Mouse (Mus musculus): ENCODE results near the gene Akr7a5. TPM values are rescaled to one million over a fixed set of nuclear protein-coding genes. Genes with fewer than 3 reads are reported as not detected.

The Akr7a5 gene
- 34.2 and 38.0 TPM in 2 replicates for polyA plus RNA-seq (2015; fragmentation: Nextera tagmentation; extraction: Ambion mirVana)

DNA sequence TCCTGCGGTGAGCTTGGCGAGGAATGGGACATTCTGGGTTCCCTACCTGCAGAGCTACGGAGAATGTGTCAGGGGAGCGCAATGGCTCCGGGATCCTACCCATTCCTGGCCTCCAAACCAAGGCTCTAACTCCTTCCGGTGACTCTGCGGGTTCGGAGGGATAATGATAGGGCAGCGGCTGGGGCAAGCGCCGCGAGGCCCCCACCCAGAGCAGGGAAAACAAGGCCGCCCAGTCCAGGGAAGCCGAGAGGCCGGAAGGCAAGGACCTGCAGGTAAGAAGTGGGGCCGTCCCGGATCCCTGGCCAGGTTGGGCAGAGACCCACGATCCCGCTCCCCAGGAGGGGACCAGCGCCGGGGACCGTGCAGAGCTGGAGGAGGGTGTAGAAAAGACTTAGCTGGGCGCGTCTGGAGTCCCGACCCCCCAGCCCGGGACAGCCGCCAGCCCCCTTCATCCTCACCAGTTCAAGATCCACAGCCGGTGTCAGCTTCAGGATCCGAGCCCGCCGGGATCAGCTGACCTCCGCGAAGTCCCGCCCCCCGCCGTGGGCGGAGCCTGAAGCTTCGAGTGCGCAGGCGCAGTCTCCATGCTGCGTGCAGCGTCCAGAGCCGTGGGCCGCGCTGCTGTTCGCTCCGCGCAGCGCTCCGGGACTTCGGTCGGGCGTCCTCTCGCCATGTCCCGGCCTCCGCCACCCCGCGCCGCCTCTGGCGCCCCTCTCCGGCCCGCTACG is at the start of gene Akr7a5, which contains the start of gene Pqlc2:
Akr7a5 (plus strand) TSS at position 574 of the 728 bp plus-strand sequence.
Pqlc2 (minus strand) TSS at position 538 of the 728 bp plus-strand sequence.

DNA sequence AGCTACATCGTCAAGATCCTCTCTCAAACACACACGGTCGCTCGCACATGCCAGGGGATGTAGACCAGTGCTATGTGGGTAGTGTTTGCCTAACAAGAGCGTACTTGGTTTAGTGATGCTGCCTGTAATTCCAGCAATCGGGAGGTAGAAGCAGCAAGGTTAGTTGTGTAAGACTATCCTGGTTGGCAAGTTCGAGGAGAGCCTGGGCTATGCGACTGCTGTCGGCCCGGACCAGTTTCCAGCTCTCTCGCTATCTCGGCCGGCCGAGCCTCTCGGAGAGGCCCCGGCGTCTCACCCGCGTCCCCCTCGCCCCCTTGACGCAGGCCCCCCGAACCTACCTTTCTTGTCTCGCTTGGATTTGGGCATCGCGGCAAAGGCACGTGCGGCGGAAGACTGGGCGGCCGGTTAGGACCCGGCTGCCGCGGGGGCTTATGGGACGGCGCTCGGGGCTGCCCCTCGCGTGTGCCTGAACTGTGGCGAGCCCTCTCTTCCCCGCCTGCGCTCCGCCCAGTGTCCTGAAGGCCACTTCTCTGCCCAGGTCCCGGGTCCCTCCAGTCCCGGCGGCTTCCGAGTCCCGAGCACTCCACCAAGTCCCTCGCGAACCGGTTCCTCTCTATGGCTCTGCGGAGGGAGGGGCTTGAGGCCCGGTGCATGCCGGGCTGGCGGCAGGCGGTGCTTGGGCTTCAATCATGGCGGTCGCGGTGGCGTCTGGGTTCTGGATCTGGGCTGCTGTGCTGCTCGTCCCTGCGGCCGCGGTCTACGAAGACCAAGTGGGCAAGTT is 41.6 kb downstream of the Akr7a5 start, which contains the start of the genes Mrto4, Emc1 and Ubr4:
Mrto4 (minus strand) TSS at position 646 of the 781 bp plus-strand sequence.
Emc1 (plus strand) TSS at position 657 of the 781 bp plus-strand sequence.
Ubr4 (plus strand) TSS at position 679 of the 781 bp plus-strand sequence.

Other genes starting within 250 kb of the Akr7a5 start
- not detected in 2 replicates for gene Htr6, start 235.2 kb upstream of the Akr7a5 start, polyA plus RNA-seq (2015; fragmentation: Nextera tagmentation; extraction: Ambion mirVana)
- 26.7 and 33.5 TPM in 2 replicates for gene Nbl1, start 217.8 kb upstream of the Akr7a5 start, polyA plus RNA-seq (2015; fragmentation: Nextera tagmentation; extraction: Ambion mirVana)
- gene Minos1, start 179.6 kb upstream of the Akr7a5 start, polyA plus RNA-seq (2015; fragmentation: Nextera tagmentation; extraction: Ambion mirVana), result 465 and 495 TPM in 2 replicates
- gene Capzb, start 117.8 kb upstream of the Akr7a5 start, polyA plus RNA-seq (2015; fragmentation: Nextera tagmentation; extraction: Ambion mirVana), result 193 and 226 TPM in 2 replicates
- gene Pqlc2, start within 50 bp of the Akr7a5 start, polyA plus RNA-seq (2015; fragmentation: Nextera tagmentation; extraction: Ambion mirVana), result 9.5 and 9.8 TPM in 2 replicates
- 85.3 and 97.9 TPM in 2 replicates for gene Mrto4, start 41.8 kb downstream of the Akr7a5 start, polyA plus RNA-seq (2015; fragmentation: Nextera tagmentation; extraction: Ambion mirVana)
- gene Emc1, start 41.8 kb downstream of the Akr7a5 start, polyA plus RNA-seq (2015; fragmentation: Nextera tagmentation; extraction: Ambion mirVana), result 13.9 and 15.3 TPM in 2 replicates
- 37.4 and 41.1 TPM in 2 replicates for gene Ubr4, start 41.9 kb downstream of the Akr7a5 start, polyA plus RNA-seq (2015; fragmentation: Nextera tagmentation; extraction: Ambion mirVana)
- 1.7 and 2.7 TPM in 2 replicates for gene Iffo2, start 219.8 kb downstream of the Akr7a5 start, polyA plus RNA-seq (2015; fragmentation: Nextera tagmentation; extraction: Ambion mirVana)